Mouse (Mus musculus): ENCODE results near the gene Onecut3.

DNA sequence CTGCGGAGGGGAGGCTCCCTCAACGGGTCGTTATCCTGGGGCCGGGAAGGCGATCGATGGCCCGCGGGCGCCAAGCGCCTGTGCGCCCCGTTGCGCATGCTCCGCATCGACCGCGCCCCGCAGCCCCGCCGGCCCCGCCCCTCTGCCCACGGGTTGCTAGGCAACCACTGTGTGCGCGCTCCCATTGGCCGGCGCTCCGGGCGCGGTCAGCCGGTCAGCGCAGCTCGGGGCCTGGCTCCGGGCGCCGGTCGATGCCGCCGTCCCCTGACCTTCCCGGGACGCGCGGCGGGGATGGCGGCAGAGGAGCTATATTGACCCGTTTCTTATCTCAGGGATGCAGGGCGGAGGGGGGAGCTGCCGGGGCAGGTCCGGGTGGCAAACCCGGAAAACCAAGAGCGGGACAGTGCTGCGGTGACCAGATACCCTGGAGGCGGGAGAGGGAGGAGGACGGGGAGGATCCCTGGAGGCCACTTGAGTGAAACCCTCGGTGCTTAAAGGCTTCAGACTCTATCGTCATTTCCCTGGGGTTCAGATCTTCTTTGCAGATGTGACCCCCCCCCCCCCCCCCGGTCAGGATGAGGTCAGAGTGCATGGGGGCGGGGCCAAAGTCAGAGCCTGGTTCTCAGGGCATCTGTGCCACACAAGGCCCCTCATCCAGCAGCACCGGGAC is 19.2 kb upstream of the Onecut3 start:
- peak; percentile 51; the same call in 1 of the 2 replicates for TF ChIP-seq CTCF (IDR thresholded peaks at IDR 0.05; ENCODE audit: borderline replicate concordance, control insufficient read depth, extremely low read depth, insufficient read depth, low read length, poor library complexity)
- peak; percentile 49; the same call in 1 of the 2 replicates for TF ChIP-seq POLR2A (IDR thresholded peaks at IDR 0.05; ENCODE audit: control insufficient read depth, extremely low read depth, insufficient read depth, low read length, poor library complexity)
